Mouse (Mus musculus) midbrain, embryonic 14.5 days (tissue): Measurements from ENCODE around the gene Nrgn. TPM values are rescaled to one million over a fixed set of nuclear protein-coding genes. Genes with fewer than 3 reads are reported as not detected.
A peak's percentile ranks its signal among the peaks of the same experiment; 100 is the strongest.

Experiments
- ATAC-seq: fragments of 200-750 bp; cut with Nextera tagmentation; 2 replicates; pipeline ENCODE4 v1.8.0; 2017; ENCODE audit warnings: moderate number of reproducible peaks, moderate library complexity; ENCODE audit not compliant: low FRiP score, low TSS enrichment
- DNase-seq: peaks from one replicate; pipeline ENCODE4 v3.0.0-alpha.2; 2015
- H3K27ac ChIP-seq: fragments of 300-500 bp; sonication (generic); replicated peaks from 2 replicates; pipeline ENCODE4 v1.5.1; 2014; ENCODE audit warnings: mild to moderate bottlenecking, low read depth, low read length, moderate library complexity
- H3K27me3 ChIP-seq: fragments of 300-500 bp; sonication (generic); 2 replicates; pipeline ENCODE4 v1.6.1; 2014; ENCODE audit warnings: low read length, control low read depth, mixed read lengths; ENCODE audit not compliant: control insufficient read depth, insufficient read depth
- H3K36me3 ChIP-seq: fragments of 300-500 bp; sonication (generic); 2 replicates; pipeline ENCODE4 v1.6.1; 2014; ENCODE audit warnings: low read length, control low read depth; ENCODE audit not compliant: control insufficient read depth, insufficient read depth
- H3K4me1 ChIP-seq: fragments of 300-500 bp; sonication (generic); 2 replicates; pipeline ENCODE4 v1.6.1; 2014; ENCODE audit warnings: mild to moderate bottlenecking, antibody characterized with exemption, low read length, control low read depth; ENCODE audit not compliant: control insufficient read depth, insufficient read depth
- H3K4me2 ChIP-seq: fragments of 300-500 bp; sonication (generic); 2 replicates; pipeline ENCODE4 v1.6.1; 2014; ENCODE audit warnings: mild to moderate bottlenecking, low read length, moderate library complexity
- H3K4me3 ChIP-seq: fragments of 300-500 bp; sonication (generic); replicated peaks from 2 replicates; pipeline ENCODE4 v1.5.1; 2014; ENCODE audit warnings: low read depth, low read length
- H3K9ac ChIP-seq: fragments of 300-500 bp; sonication (generic); replicated peaks from 2 replicates; pipeline ENCODE4 v1.6.1; 2014; ENCODE audit warnings: mild to moderate bottlenecking, low read length, moderate library complexity
- H3K9me3 ChIP-seq: fragments of 300-500 bp; sonication (generic); 2 replicates; pipeline ENCODE4 v1.6.1; 2016; ENCODE audit warnings: low read length, control low read depth, mixed read lengths; ENCODE audit not compliant: control insufficient read depth
- WGBS: fragments of 180-500 bp; shearing (Covaris S2); extraction: QIAGEN DNeasy Blood & Tissue Kit; methylation state at CpG from one replicate; pipeline ENCODE4 v1.1.7; 2014; 5-methylcytosine and 5-hydroxymethylcytosine counted together
- polyA plus RNA-seq: library from polyadenylated mRNA; unstranded; fragments of >200 nt; fragmentation: Nextera tagmentation; extraction: Ambion mirVana; gene quantifications from 2 replicates; pipeline ENCODE4 v1.2.1, GENCODE M21; 2014

The Nrgn gene
- polyA plus RNA-seq, 1 experiment from 2014 or later: 4.0 TPM

- no peak for DNase-seq
- no peak within 1 kb of the TSS for H3K27ac ChIP-seq
- H3K4me3 ChIP-seq: no peak within 1 kb of the TSS
- no peaks in the 10 kb centered on the region for H3K9me3 ChIP-seq
- H3K9ac ChIP-seq: no peak within 1 kb of the TSS
- peaks cover 4% of the 10 kb centered on the region for H3K4me1 ChIP-seq
- no peaks in the 10 kb centered on the region for H3K36me3 ChIP-seq
- H3K4me2 ChIP-seq: no peak within 1 kb of the TSS
- no peaks in the 10 kb centered on the region for H3K27me3 ChIP-seq
- 51% methylated on average over 23 of the region's 23 CpGs for whole genome bisulfite sequencing
- peak; percentile 38; the same call in 1 of the 2 replicates for ATAC-seq
Observed at GRCm38 (mm10) chr9:37539170-37540025, 13.3 kb downstream of the Nrgn start, which contains the start of gene Vsig2. TSS of gene Vsig2 (plus strand) at chr9:37539255.

- ATAC-seq: no peak
- no peaks in the 10 kb centered on the region for H3K36me3 ChIP-seq
- H3K4me2 ChIP-seq: no peak overlapping the region
- H3K4me3 ChIP-seq: no peak overlapping the region
- no peaks in the 10 kb centered on the region for H3K9me3 ChIP-seq
- H3K27ac ChIP-seq: no peak overlapping the region
- WGBS: 82% methylated on average over 5 of the region's 5 CpGs
- DNase-seq: no peak
- H3K9ac ChIP-seq: no peak overlapping the region
- no peaks in the 10 kb centered on the region for H3K4me1 ChIP-seq
- no peaks in the 10 kb centered on the region for H3K27me3 ChIP-seq
Observed at GRCm38 (mm10) chr9:37537658-37538250, 14.9 kb downstream of the Nrgn start.

GRCm38 (mm10) chr9:37536851-37537250 lies 15.9 kb downstream of the Nrgn start:
- H3K4me2 ChIP-seq: no peak overlapping the region
- H3K36me3 ChIP-seq: no peaks in the 10 kb centered on the region
- H3K9me3 ChIP-seq: no peaks in the 10 kb centered on the region
- H3K4me3 ChIP-seq: no peak overlapping the region
- H3K9ac ChIP-seq: no peak overlapping the region
- DNase-seq (no peak), ATAC-seq (no peak)
- no peaks in the 10 kb centered on the region for H3K4me1 ChIP-seq
- WGBS: 80% methylated on average over 4 of the region's 4 CpGs
- H3K27ac ChIP-seq: no peak overlapping the region
- peaks cover 4% of the 10 kb centered on the region for H3K27me3 ChIP-seq

GRCm38 (mm10) chr9:37530888-37531705 lies 21.6 kb downstream of the Nrgn start:
- peak overlapping the region; percentile 31 for H3K4me3 ChIP-seq
- no peaks in the 10 kb centered on the region for H3K9me3 ChIP-seq
- DNase-seq (peak; percentile 79), ATAC-seq (peak; percentile 59)
- H3K4me1 ChIP-seq: peaks cover 16% of the 10 kb centered on the region; the same call in 1 of the 2 replicates
- no peak overlapping the region; the same call in 1 of the 2 replicates for H3K27ac ChIP-seq
- no peaks in the 10 kb centered on the region for H3K36me3 ChIP-seq
- no peak overlapping the region; the same call in 1 of the 2 replicates for H3K9ac ChIP-seq
- H3K4me2 ChIP-seq: peak overlapping the region; percentile 59
- H3K27me3 ChIP-seq: peaks cover 56% of the 10 kb centered on the region
- WGBS: 2% methylated on average over 31 of the region's 31 CpGs

GRCm38 (mm10) chr9:37530031-37530887 lies 22.4 kb downstream of the Nrgn start:
- no peak overlapping the region for H3K27ac ChIP-seq
- peaks cover 63% of the 10 kb centered on the region for H3K27me3 ChIP-seq
- peak; percentile 41; the same call in 1 of the 2 replicates for ATAC-seq
- H3K36me3 ChIP-seq: no peaks in the 10 kb centered on the region
- H3K9ac ChIP-seq: peak overlapping the region; percentile 50; the same call in 1 of the 2 replicates
- peak overlapping the region; percentile 31 for H3K4me3 ChIP-seq
- peak overlapping the region; percentile 59 for H3K4me2 ChIP-seq
- DNase-seq: peak; percentile 62
- peaks cover 16% of the 10 kb centered on the region; the same call in 1 of the 2 replicates for H3K4me1 ChIP-seq
- 2% methylated on average over 32 of the region's 32 CpGs for WGBS
- H3K9me3 ChIP-seq: no peaks in the 10 kb centered on the region

- Histone ChIP-seq H3K4me2 (no peak overlapping the region), H3K36me3 (peaks cover 9% of the 10 kb centered on the region; the same call in 1 of the 2 replicates), H3K9me3 (no peaks in the 10 kb centered on the region), H3K4me3 (peak overlapping the region; percentile 15; the same call in 1 of the 2 replicates), H3K4me1 (peaks cover 16% of the 10 kb centered on the region; the same call in 1 of the 2 replicates), H3K27ac (no peak overlapping the region), H3K27me3 (peaks cover 63% of the 10 kb centered on the region), H3K9ac (no peak overlapping the region)
- 17% methylated on average over 9 of the region's 9 CpGs for WGBS
- DNase-seq (no peak), ATAC-seq (no peak)
Observed at GRCm38 (mm10) chr9:37528225-37528970, 24.3 kb downstream of the Nrgn start.

- no peak within 1 kb of the TSS for H3K27ac ChIP-seq
- H3K9me3 ChIP-seq: no peaks in the 10 kb centered on the region
- H3K4me1 ChIP-seq: peaks cover 16% of the 10 kb centered on the region; the same call in 1 of the 2 replicates
- H3K9ac ChIP-seq: no peak within 1 kb of the TSS
- ATAC-seq (0 out of 2 replicates have a peak, but pooled peaks have one; percentile 31), DNase-seq (no peak)
- H3K27me3 ChIP-seq: peaks cover 63% of the 10 kb centered on the region
- peak within 1 kb of the TSS; percentile 15; the same call in 1 of the 2 replicates for H3K4me3 ChIP-seq
- WGBS: 5% methylated on average over 41 of the region's 41 CpGs
- H3K36me3 ChIP-seq: peaks cover 17% of the 10 kb centered on the region
- H3K4me2 ChIP-seq: 0 out of 2 replicates have a peak within 1 kb of the TSS, but pooled peaks have one; percentile 5
Observed at GRCm38 (mm10) chr9:37527396-37528224, 25.1 kb downstream of the Nrgn start, which contains the start of gene Esam. TSS of gene Esam (plus strand) at chr9:37528078.
